Mouse (Mus musculus) adipose tissue, adult 10 weeks (tissue): ENCODE results near the gene Odf2. TPM values are rescaled to one million over a fixed set of nuclear protein-coding genes. Genes with fewer than 3 reads are reported as not detected.

Experiments
- polyA plus RNA-seq: library from polyadenylated mRNA; stranded (reverse); fragments of 350-450 nt; fragmentation: Illumina TruSeq; extraction: RNeasy Lipid Tissue Mini Kit (QIAGEN cat#74804); gene quantifications from one replicate; pipeline ENCODE4 v1.2.3, GENCODE M21; 2014; ENCODE audit warnings: low read depth, low replicate concordance

Odf2 gene
- polyA plus RNA-seq: 115 TPM

DNA sequence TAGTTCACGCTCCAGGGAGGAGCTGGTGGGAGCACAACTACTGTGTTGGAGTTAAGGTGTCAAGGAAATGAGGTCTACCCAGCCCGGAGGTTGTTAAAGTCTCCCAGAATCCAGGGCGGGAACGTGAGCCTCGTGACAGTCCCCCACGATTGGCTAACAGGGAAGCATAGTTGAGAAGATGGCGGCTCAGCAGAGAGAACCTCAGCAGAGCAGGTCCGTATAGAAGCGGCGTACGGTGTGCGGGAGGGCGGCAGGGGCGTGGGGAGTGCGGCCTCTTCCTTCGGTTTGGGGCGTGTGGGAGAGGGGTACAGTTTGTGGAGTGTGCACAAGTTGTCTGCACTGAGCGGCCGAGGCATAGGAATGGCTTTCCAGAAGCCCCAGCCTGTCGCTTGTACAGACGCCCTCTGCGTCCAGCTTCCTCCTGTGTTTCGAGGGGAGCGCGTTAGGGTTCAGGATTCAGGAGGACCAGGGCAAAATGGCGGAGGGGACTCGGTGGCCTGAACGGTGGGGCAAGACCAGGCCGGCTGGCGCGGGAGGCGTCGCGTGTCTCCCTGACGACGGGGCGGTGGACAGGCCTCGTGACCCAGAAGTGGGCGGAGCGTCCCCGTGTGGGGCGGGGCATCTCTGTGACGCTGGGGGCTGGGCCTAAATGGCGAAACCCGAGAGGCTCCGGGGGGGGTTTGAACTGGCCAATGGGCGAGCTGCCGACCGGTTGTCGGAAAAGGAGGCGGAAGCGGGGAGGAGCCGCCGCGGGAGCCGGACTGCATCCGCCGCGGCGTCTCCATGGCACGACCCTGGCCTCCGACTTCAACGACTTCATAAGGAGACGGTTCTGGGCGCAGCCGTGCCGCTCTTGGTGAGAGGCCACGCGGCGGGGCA is at the start of gene Odf2:
Gene Odf2, plus strand, starts transcription at position 156 of the 879 bp plus-strand sequence.

DNA sequence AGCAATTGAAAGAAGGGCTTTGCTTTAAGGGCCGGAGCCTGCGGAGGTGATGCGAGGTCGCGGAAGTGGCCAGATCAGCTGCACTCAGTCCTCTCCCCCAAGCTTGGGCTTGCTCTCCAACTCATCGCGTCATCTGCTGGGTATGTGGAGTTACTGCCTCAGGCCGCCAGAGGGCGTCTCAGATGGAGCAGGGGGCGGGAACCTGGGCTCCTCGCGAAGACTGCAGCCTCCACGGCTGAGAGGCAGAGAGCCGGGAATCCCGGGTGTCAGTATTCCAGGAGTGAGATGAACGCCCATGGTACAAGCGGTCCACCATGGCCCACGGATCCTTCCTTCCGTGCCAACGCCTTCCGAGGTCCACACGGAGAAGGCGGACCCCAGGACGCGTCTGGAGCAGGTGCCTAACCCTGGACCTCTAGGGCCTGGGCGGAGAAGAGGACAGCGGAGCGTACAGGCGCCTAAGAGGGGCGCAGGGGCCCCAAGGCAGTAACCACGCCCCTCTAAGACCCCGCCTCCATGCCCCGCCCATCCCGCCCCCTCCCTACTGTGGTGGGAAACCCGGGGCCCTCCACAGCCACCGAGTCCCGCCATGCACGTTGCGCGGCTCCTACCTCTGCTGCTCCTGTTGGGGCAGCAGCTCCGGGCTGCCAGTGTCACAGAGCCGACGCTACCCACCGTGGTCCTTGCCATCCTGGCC is 19.9 kb upstream of the Odf2 start, which contains the start of gene Cercam:
Gene Cercam, plus strand, starts transcription at position 216 of the 697 bp plus-strand sequence.

DNA sequence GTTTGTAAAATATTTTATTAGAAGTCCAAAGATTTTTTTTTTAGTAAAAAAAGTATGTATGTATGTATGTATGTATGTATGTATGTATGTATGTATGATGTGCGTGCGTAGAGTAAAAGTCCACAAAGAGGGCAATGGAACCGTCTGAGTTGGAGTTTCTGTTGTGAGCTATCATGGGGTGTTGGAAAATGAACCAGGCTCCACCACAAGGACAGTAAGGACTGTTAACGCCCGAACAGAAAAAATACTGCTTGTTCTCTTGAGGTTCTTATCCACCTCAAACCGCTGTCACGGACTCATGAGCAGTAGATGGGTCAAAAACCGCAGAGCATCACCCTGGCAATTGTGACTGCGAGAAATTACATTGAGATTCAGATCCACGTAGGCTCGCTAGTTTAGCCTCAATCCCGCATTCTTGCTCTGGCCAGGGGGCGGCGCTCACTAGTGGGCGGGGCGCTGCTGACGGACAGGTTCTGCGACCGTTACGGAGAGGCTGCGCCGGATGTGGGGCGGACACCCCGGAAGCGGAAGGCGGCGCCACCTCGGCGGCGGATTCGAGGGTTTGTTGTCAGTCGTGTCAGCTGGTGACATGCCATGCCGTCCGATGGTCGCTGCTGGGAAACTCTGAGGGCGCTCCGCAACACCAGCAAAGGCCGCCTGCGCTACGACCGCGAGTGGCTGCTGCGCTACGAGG is 46.0 kb downstream of the Odf2 start, which contains the start of gene Gle1:
Gene Gle1, plus strand, starts transcription at position 521 of the 694 bp plus-strand sequence.

DNA sequence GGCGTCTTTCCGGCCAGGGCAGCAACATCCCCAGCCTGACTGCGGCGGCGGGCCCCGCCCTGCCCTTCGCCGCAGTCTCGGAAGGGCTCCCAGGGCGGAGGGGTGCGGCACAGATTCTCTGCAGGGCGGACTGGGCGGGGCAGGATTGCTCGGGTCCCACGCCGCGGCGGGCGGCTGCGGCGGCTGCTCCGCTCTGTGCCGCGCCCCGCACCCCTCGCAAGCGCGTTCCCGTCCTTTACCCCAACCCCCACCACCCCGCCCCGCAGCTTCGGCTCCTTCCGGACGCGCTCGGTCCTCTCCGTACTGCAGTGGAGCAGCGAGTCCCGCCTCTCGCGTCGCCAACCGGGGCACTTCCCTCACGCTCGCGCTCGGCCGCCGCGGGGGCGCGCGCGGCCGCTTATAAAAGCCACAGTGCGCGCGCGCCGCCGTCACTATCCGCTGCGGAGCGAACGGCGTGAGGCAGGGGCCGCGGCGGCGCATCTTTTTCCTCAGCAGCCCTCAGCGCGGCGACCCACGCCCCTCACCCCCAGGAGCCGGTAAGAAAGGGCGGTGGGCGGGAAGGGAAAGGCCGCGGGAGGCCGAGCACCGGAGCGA is 76.3 kb downstream of the Odf2 start, which contains the start of gene Sptan1:
Gene Sptan1, plus strand, starts transcription at position 311 of the 594 bp plus-strand sequence.

Other genes starting within 250 kb of the Odf2 start
- gene Gm13420, start 137.5 kb upstream of the Odf2 start, polyA plus RNA-seq: not detected
- not detected for gene Gm13547, start 129.9 kb upstream of the Odf2 start, polyA plus RNA-seq
- 16.5 TPM for gene Coq4, start 101.7 kb upstream of the Odf2 start, polyA plus RNA-seq
- gene Trub2, start 100.7 kb upstream of the Odf2 start, polyA plus RNA-seq: 25.3 TPM
- gene Slc27a4, start 86.6 kb upstream of the Odf2 start, polyA plus RNA-seq: 37.2 TPM
- gene Urm1, start 69.1 kb upstream of the Odf2 start, polyA plus RNA-seq: 33.5 TPM
- 10.8 TPM for gene Cercam, start 20.1 kb upstream of the Odf2 start, polyA plus RNA-seq
- 26.0 TPM for gene Gle1, start 46.2 kb downstream of the Odf2 start, polyA plus RNA-seq
- gene Sptan1, start 76.3 kb downstream of the Odf2 start, polyA plus RNA-seq: 142 TPM
- gene Wdr34, start 159.7 kb downstream of the Odf2 start, polyA plus RNA-seq: 31.1 TPM
- gene Set, start 168.2 kb downstream of the Odf2 start, polyA plus RNA-seq: 123 TPM
- gene Pkn3, start 188.5 kb downstream of the Odf2 start, polyA plus RNA-seq: 7.0 TPM
- gene Zdhhc12, start 204.4 kb downstream of the Odf2 start, polyA plus RNA-seq: 20.2 TPM
- gene Zer1, start 235.4 kb downstream of the Odf2 start, polyA plus RNA-seq: 34.6 TPM
- gene Tbc1d13, start 244.5 kb downstream of the Odf2 start, polyA plus RNA-seq: 35.5 TPM